Mouse (Mus musculus): ENCODE measurements around the gene Eif4e.

Gene Eif4e

DNA sequence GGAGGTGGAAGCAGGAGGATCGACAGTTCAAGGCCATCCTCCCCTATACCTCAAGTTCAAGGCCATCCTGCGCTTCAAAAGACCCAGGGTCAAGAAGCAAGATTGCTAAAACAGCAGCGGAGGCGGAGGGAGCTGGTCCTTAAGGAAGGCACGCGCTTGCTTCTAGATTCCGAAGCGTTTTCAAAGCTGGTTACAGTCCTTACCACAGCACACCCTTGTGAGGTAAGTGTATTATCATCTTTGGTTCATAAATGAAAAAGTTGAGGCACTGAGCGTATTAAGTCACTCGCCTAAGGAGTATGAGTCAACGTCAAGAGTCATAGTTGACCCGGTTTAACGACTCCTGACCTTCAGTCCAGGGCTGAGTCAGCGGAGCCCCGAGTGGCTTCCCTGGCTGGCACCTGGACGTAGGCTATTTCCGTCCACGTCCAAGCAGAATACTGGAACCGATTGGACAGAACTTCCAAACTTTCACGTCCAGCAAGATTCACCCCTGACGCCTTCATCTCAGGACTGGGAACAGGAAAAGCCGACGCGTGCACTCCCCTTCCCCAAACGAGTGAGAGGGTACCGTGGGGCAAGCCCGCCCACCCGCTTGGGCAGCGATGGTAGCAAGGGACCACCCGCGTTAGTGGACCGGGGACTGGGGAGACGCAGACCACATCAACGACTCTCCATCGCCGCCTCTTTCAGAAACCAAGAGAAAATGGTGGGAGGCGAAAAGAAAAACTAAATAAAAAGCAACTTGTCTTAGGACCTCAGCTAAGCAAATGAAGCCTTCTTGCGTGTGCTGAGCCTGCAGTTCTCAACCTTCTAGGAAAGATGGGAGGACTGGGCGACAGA lies at the start of gene Eif4e:
TSS of gene Eif4e (plus strand) at position 107 of the 843 bp plus-strand sequence.
- DNase-seq (ENCODE audit: low spot score in 2 of 2): peak; percentile 52

DNA sequence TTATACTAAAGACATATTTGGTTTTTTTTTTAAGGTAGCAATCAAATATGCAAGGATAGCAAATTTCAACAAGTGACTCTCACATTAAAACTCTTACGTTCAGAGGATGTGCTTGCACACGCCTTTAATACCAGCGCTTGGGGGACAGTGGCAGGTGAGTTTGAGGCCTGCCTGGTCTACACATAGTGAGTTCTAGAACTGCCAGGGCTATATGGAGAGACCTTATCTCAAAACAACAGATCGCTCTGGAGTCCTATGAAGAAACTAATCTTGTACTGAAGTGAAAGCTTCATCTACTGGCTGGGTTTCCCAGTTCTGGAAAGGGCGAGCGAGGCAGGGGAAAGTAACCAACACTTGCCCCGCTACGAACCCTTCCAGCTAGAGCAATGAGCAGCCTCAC lies 46.5 kb upstream of the Eif4e start:
- no peak for DNase-seq (ENCODE audit: low spot score in 2 of 2)

DNA sequence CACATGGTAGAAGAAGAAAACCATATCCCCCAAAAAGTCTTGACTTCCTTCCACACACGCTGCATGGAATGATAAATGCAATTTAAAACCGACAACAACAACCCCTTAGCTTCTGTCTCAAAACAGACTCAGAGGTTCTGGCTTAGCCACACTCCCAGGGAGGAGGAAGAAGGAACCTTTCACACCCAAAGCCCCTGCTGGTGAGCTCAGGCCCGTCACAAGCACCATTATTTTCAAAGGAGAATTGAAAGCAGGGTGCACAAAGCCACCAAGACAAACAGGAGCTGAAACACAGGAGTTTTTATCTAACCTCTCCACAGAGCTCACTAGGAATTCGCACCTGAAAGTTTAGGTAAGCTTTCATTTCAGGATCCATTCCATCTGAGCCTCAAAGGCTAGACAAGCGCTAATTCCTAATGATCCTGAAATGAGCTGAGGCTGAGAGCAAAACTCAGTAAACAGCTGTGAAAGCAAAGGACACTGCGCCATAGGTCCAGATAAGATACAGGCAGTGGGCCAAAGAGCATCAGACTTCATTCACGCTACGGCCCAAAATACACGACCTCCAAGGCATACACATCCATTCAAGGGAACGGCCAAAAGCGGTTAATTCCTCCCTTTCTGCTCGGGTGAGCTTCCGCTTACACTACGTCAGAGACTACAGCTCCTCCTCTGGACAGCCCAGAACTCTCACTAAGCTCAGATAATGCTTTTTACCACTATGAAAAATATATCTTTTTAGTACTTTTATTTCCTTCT lies 44.3 kb upstream of the Eif4e start:
- no peak for DNase-seq (ENCODE audit: low spot score in 2 of 2)

DNA sequence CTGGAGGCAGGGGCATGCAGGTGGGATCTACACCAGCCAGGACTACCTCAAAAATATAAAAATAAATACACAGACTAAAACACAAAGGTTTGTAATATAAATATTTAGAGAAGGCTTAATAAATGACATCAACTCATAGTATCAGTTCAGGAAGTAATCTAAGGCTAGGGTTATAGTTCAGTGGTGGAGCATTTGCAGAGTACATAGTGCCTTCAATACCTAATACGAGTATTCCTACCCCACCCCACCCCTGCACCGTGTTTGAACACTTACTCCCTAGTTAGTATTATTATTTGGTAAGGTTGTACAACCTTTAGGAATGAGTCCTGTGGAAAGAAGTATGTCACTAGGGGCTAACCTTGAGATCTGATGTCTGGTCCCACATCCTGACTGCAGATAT lies 42.7 kb upstream of the Eif4e start:
- no peak for DNase-seq (ENCODE audit: low spot score in 2 of 2)

DNA sequence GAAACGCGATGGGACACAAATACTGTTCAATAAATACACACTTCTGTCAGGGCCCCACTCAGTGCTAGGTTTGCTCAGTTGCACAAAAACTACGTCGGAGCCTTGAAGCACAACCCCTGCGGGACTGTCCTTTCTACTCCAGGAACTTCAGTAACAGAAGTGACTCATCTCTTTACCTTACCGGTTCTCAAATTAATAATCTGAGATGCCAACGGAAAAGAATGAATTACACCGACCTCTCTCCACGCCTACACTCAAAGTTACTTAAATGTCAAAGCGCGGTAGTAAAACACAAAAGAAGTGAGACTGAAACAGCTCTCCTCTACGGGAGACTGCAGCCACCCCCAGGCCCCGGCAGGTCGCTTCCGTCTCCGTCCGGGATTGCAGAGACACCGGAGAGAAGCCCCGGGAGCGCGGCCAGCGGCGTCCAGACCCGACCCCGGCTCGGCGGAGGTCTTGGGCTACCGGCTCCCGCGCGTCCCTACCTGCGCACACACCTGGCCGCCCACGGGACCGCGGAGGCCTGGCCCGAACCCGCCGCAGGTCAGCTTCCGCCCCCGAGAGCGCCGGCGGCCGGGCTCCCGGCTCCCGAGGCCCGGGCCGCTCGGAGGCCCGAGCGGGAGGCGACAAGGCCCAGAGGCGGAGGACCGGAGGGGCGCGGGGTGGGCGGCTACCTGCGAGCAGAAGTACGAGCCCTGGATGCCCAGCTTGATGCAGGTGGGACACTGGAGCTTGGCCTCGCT lies 37.2 kb upstream of the Eif4e start:
- DNase-seq (ENCODE audit: low spot score in 2 of 2): peak in 1 of 2 experiments; percentile 62

DNA sequence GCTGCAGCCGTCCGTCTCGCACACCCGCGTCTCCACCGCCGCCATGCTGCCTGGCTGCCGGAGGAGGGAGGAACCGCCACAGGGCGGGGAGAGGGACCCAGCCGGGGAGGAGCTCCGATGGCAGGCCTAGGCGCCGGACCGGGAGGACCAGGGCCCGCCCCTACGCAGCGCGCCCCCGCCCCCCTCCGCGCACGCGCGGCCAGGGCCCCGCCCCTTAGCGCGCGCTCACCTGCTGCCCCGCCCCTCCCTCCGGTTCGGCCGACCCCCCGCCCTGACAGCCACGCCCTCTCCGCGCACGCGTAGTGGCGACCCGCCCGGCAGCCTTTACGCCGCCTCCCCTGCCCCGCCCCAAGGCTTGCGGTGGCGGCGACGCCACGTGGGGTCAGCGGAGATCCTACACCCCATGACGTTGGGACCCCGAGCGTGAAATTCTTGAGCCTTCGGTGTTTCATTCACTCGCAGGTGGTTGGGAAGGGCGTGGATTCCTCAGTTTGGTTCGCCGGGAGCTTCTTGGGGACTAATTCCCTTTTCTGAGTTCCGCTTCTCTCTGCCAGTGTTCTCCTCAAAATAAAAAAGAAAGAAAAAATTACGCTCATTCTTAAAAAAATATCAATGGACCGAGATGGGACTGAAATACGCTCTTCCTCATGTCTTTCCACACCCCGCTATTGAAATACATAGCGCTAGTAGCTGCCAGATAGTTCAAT lies 36.5 kb upstream of the Eif4e start, which contains the start of gene Metap1:
TSS of gene Metap1 (minus strand) at position 189 of the 707 bp plus-strand sequence.
- DNase-seq (ENCODE audit: low spot score in 2 of 2): peak; percentile 98 to 99

DNA sequence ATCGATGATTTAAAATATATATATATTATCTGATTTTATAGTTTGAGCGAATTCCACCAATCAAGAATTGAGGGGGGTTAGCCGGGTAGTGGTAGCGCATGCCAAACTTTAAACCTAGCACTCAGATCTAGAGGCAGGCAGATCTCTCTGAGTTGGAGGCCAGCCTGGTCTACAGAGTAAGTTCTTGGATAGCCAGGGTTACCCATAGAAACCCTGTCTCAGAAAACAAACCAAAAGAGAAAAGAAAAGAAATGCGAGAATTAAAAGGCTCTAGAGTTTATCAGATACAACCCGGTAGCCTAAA lies 36.0 kb upstream of the Eif4e start:
- DNase-seq (ENCODE audit: low spot score in 2 of 2): no peak

DNA sequence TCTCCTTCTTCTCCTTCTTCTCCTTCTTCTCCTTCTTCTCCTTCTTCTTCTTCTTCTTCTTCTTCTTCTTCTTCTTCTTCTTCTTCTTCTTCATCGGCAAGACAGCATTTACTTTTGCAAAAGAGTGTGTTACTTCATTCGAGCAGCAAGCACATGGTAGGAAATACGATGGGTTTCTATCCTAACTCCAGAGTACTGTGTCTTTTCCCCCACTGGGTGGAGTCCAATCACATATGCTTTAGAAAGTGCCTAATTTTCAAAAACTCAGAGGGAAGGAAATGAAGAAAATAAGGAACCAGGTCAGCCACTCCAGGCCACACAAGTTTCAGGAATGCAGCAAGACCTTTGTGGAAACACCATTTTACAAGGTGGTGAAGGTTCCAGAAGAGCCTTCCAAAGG lies 32.3 kb upstream of the Eif4e start:
- DNase-seq (ENCODE audit: low spot score in 2 of 2): no peak

DNA sequence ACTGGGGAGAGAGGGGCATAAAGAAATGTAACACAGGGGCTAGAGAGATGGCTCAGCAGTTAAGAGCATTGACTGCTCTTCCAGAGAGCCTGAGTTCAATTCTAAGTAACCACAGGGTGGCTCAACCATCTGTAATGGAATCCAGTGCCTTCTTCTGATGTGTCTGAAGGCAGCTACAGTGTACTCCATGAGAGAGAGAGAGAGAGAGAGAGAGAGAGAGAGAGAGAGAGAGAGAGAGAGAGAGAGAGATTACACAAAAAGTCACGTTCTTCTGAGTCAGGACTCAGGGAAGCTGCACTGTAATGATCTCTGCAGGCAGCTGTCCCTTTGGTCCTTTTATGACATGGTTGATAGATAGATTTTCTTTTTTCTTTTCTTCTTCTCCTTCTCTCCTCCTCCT lies 31.4 kb upstream of the Eif4e start:
- DNase-seq (ENCODE audit: low spot score in 2 of 2): no peak

DNA sequence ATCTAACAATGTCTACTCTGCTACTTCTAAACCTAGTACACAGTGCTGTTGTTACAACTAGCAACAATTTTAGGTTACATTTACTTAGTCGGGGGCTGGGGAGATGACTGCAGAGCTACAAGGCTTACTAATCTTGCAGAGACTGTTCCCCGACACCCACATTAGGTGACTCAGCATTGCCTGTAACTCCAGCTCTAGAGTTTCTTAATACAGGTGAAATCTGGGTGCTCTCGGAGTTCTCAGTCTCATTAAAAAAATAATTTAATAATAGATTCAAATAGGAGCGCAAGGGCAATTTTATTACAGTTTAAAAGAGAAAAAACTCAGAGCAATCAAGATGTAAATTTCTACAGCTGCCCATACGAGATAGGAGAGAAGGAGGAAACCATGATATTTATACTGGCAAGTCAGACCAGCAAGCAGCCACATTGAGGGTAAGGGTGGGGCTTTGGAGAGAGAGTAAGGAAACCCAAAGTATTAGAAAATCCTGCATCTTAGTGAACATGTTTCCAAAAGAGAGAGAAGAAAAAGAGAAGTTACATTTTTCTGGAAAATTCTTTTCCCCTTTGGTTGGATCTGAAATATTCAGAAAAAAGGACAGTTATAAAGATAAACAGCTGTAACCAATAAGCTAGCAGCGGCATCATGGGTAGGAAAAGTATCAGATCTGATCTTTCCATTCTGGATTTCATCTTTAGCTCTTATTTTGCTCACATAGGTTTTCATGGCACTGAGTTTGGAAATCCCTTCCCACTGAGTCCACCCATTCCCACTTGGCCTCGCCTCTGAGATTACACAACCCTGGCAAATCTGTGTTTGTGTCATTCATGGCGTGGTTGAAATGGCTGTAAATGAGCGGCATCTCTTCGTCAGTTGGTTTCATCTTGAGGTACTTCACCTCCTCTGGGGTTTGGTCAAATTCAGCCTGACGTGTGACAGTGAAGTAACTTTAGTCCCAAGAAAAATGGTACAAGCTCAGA lies 30.5 kb upstream of the Eif4e start:
- no peak for DNase-seq (ENCODE audit: low spot score in 2 of 2)

DNA sequence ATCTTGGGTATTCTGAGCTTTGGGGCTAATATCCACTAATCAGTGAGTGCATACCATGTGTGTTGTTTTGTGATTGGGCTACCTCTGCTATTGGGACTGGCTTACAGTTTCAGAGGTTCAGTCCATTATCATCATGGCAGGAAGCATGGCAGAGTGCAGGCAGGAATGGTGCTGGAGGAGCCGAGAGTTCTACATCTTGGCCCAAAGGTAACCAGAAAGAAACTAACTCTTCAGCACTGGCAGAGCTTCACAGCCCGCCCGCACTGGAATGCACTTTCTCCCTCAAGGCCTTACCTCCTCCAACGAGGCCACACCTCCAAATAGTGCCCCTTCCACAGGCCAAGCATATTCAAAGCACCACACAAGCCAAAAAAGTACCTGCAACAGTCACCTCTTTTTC lies 27.2 kb upstream of the Eif4e start:
- no peak for DNase-seq (ENCODE audit: low spot score in 2 of 2)

DNA sequence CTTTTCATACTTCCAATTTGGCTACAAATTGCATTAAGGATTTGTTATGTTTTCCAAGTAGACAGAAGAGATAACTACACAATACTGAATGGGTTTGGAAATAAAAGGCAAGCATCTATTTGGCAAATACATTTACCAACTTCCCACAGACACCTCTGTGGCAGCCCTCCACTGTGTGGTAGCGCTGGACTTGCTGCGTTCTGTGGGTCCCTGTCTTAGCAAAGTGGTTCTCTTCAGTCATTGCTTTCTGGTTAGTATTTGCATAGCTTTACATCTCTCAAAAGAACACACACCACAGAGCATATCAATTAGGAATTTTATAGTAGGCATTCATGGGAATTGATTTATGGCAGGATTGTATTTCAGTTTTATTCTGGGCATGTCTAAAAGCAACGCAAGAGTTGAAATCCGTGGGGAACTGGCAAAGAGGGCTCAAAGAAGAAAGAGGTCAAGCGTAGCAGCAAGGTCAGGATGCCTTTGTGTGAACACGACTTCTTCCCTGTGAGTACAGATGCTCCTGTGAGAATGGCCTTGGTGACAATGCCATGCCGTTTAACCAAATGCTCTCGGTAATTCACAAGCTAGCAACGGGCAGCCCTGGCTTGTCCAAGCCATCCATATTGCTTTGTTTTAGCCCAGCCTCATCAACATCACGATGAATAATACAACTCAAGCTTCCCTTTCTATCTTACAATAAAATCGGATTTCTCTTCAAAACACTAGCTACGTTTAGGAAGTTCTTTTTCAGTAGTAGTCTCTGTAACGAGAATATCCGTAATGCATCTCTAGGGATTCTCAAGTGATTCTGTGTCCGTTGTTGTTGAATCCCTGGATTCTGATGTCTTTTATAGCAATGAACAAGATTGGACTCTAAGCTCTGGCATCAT lies 25.9 kb upstream of the Eif4e start:
- DNase-seq (ENCODE audit: low spot score in 2 of 2): no peak

DNA sequence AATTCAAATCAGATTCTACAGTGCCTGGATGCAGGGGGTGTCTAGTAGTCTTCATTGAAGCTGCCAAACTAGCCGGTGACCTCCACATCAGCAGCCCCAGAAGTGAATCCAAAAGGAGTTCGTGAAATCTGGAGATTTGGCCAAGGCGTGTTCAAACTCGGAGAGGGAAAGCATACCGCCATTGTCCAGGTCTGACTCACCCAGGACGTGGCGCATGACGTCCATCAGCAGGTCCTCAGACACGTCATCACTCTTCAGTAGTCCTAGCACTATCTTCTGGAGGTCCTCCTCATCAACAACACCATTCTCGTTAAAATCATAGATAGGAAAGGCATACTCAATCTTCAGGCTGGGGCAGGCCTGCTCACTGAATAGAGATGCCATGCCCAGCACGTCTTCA lies 22.2 kb upstream of the Eif4e start:
- DNase-seq (ENCODE audit: low spot score in 2 of 2): no peak

DNA sequence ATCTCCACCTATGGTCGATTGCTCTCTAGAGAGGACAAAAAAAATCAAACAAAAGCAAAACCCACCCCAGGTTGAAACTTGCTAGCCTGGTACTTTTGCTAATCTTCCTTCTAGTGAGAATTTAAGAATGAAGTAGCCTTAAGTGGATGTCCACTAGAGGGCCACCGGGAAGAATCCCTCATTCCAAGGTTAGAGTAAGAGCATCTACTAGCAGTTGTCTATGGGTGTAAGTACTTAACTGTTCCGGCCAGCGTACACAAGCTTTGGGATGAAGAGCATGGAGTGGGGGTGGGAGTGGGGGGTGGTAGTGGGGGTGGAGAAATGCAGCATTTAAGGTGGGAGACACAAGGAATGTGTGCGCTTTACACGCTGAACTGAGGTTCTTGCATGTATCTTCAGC lies 19.2 kb upstream of the Eif4e start:
- no peak for DNase-seq (ENCODE audit: low spot score in 2 of 2)

DNA sequence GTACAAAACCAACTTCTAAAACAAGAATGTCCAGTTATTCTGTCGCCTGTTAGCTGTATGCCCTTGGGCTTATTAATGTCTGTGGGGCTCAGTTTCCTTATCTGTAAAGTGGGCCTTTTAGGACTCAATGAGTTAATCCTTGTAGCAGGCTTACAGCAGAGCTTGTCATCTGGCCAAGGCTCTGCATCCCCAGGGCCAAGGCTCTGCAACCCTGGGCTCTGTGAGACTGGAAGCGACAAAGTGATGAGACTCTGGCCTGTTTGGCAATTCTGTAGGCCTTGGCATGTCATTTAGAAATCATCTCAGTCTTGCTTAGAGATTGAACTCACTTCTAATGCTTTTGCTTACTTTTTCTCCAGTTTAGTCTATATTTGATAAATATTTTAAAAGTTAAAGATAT lies 16.4 kb upstream of the Eif4e start:
- DNase-seq (ENCODE audit: low spot score in 2 of 2): no peak

DNA sequence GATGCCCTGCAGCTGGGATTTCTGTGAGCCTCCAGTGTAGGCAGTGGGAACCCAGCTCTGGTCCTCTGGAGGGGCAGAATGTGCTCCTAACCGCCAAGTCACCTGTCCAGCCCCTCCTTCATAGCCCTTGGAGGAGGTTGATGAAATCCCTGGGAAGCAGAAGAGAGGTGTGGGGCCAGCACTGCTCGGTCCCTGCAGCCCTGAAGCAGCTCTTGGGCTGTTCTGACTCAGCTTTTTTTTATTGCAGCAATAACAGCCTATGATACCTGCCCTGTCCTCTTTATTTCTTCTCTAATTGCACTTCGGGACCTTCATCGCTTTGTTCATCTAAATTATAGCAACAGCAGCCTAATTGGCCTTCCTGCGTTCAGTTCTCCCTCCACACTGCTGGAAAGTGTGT lies 15.5 kb upstream of the Eif4e start:
- DNase-seq (ENCODE audit: low spot score in 2 of 2): no peak

DNA sequence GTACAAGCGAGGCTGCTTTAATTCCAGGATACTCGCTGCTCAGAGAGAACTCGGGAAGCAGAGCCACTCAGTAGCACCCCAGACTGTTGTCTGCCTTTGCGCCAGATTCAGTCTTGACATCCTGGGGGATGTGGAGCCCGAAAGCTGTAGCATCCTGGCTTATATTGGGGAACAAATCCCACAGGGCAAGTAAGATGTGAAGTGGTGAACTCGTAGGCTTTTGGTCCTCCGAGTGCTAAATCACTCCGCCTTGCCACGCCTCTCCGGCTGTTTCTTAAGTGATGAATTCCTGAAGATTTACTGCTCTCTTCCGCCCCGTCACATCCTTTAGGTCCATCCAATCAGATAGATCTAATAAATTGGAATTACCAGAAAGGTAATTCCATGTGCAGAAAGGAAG lies 12.7 kb upstream of the Eif4e start:
- no peak for DNase-seq (ENCODE audit: low spot score in 2 of 2)

DNA sequence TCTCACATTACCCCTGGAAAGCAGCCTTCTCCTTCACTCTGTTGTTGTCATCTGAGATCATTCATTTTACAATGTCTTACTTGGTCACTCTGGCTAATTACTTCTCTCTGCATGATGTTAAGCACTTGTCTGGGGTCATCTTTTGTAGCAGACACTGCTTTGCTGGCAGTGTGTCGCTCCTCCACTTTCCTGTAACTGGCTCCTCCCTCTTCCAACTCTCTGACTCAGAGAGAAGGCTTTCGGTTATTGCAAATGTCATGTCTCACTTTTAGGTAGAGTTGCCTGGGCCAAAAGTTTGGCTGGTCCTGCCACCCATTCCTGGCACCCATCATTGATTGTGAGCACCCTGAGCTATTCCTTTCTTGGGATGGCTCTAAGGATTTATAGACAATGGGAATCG lies 11.2 kb upstream of the Eif4e start:
- no peak for DNase-seq (ENCODE audit: low spot score in 2 of 2)

DNA sequence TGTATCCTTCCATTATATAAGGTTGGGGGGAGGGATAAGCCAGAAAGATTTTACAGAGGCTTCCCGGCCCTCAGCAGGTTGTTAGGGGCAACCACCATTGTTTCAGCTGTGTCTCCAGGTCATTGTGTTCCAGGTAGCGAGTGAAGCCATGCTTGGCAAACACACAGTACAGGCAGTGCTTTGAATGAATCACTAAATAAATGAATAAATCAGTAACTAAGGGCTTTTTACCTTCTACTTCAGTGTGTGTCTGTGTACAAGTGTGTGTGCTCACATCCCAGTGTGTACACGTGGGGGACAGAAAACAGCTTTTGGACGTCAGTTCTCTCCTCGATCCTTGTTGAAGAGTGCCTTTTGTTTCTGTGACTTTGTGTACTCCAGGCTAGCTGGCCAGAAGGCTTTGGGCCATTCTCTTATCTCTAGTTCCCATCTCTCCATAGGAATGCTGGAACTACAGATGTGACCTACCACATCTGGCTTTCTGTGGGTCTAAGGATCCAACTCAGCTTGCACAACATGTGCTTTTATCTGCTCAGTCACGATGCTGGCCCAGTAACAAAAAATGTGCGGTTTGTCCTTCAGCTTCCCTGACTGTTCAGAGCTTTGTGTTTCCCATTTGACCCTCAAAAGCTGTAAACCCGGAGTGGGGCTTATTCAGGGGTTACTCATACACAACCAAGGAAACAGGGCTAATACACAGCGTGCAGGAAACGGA lies 10.2 kb upstream of the Eif4e start:
- DNase-seq (ENCODE audit: low spot score in 2 of 2): no peak

All from spleen, postnatal 10 days (tissue).